Mouse (Mus musculus) spleen, postnatal 0 days (tissue): ENCODE measurements around the gene Rin3. TPM values are rescaled to one million over a fixed set of nuclear protein-coding genes. Genes with fewer than 3 reads are reported as not detected.

Experiments used
- polyA plus RNA-seq: library from polyadenylated mRNA; unstranded; fragments of >200 nt; fragmentation: Nextera tagmentation; extraction: Ambion mirVana; gene quantifications from 2 replicates; pipeline ENCODE4 v1.2.1, GENCODE M21; 2015

Gene Rin3
- 28.2 and 35.4 TPM in 2 replicates for polyA plus RNA-seq

GRCm38 (mm10) chr12:102282763-102283482 lies at the start of gene Rin3:
TSS of gene Rin3 (plus strand) at chr12:102283048.

DNA sequence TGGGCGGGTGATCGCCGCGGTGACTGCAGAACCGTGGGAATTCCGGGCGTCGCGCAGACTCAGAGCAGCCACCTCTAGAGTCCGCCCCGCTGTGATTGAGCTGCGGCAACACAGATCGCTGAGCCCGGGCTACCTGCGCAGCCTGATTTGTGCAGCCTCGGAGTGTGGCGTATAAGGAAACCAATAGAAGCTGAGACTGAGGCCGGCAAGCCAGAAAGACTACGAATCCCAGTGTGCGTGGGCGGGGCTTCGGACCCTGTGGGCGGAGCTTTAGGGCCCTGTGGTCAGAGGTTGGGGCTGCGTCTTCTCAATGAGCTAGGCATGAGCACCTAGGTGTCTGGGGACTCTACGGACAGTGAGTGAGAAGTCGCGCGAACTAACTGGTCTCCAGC lies 156.8 kb downstream of the Rin3 start, which contains the start of gene Lgmn:
Lgmn (minus strand) TSS at position 182 of the 392 bp plus-strand sequence.

Other genes starting within 250 kb of the Rin3 start
- 0.15 and 0.22 TPM in 2 replicates for gene Slc24a4, start 154.3 kb upstream of the Rin3 start, polyA plus RNA-seq
- 70.8 and 98.9 TPM in 2 replicates for gene Lgmn, start 156.8 kb downstream of the Rin3 start, polyA plus RNA-seq
- 16.0 and 16.6 TPM in 2 replicates for gene Golga5, start 186.1 kb downstream of the Rin3 start, polyA plus RNA-seq